Mouse (Mus musculus) E14TG2a.4 (cell line): Measurements from ENCODE around the gene Kcnrg.

Experiments used
- CTCF ChIP-seq: conservative IDR thresholded peaks from 2 replicates; pipeline ENCODE4 v1.5.1; 2014; ENCODE audit warnings: low read length
- POU5F1 ChIP-seq: IDR thresholded peaks from 2 replicates; pipeline ENCODE4 v1.6.1; 2014; ENCODE audit warnings: low read length, borderline replicate concordance

- TF ChIP-seq CTCF (no peak), POU5F1 (no peak)
Measured at GRCm38 (mm10) chr14:61601348-61601747, 5.9 kb upstream of the Kcnrg start.
